Mouse (Mus musculus) heart, adult 9 months (tissue): ENCODE results near the gene Ankrd28.

Experiments
- DNase-seq, 2 experiments: peaks; one replicate each; pipeline ENCODE4 v3.0.0; 2022; ENCODE audit warnings: low spot score in 2 of 2

The Ankrd28 gene

GRCm38 (mm10) chr14:31715669-31716068 lies 114.8 kb downstream of the Ankrd28 start:
- no peak for DNase-seq

- DNase-seq: no peak
Measured at GRCm38 (mm10) chr14:31709343-31709742, 121.1 kb downstream of the Ankrd28 start.

- DNase-seq: no peak
Measured at GRCm38 (mm10) chr14:31700376-31700775, 130.1 kb downstream of the Ankrd28 start.

GRCm38 (mm10) chr14:31697755-31698154 lies 132.7 kb downstream of the Ankrd28 start:
- no peak for DNase-seq

GRCm38 (mm10) chr14:31697346-31697745 lies 133.1 kb downstream of the Ankrd28 start:
- DNase-seq: peak in 1 of 2 experiments; percentile 22

GRCm38 (mm10) chr14:31696985-31697303 lies 133.5 kb downstream of the Ankrd28 start:
- no peak for DNase-seq

GRCm38 (mm10) chr14:31696206-31696984 lies 134.1 kb downstream of the Ankrd28 start:
- no peak for DNase-seq

- DNase-seq: no peak
Measured at GRCm38 (mm10) chr14:31692536-31692935, 137.9 kb downstream of the Ankrd28 start.

GRCm38 (mm10) chr14:31686231-31686630 lies 144.2 kb downstream of the Ankrd28 start:
- DNase-seq: no peak

GRCm38 (mm10) chr14:31685680-31686079 lies 144.8 kb downstream of the Ankrd28 start:
- DNase-seq: no peak

GRCm38 (mm10) chr14:31684343-31685040 lies 146.0 kb downstream of the Ankrd28 start:
- no peak for DNase-seq

- no peak for DNase-seq
Measured at GRCm38 (mm10) chr14:31683610-31684009, 146.8 kb downstream of the Ankrd28 start.

GRCm38 (mm10) chr14:31681931-31682555 lies 148.4 kb downstream of the Ankrd28 start:
- DNase-seq: no peak

GRCm38 (mm10) chr14:31681291-31681690 lies 149.2 kb downstream of the Ankrd28 start:
- DNase-seq: no peak

- no peak for DNase-seq
Measured at GRCm38 (mm10) chr14:31680656-31681055, 149.8 kb downstream of the Ankrd28 start.

- no peak for DNase-seq
Measured at GRCm38 (mm10) chr14:31671635-31672320, 158.7 kb downstream of the Ankrd28 start.

- peak; percentile 70 to 72 for DNase-seq
Measured at GRCm38 (mm10) chr14:31669642-31670490, 160.6 kb downstream of the Ankrd28 start.

GRCm38 (mm10) chr14:31669161-31669611 lies 161.3 kb downstream of the Ankrd28 start:
- peak; percentile 83 to 86 for DNase-seq

GRCm38 (mm10) chr14:31668326-31668725 lies 162.1 kb downstream of the Ankrd28 start:
- no peak for DNase-seq

- DNase-seq: peak in 1 of 2 experiments; percentile 24
Measured at GRCm38 (mm10) chr14:31667741-31668140, 162.7 kb downstream of the Ankrd28 start.
